Mouse (Mus musculus) neural tube, embryonic 11.5 days (tissue): Measurements from ENCODE around the gene Dennd4c. TPM values are rescaled to one million over a fixed set of nuclear protein-coding genes. Genes with fewer than 3 reads are reported as not detected.

Source experiments
- ATAC-seq: fragments of 200-750 bp; cut with Nextera tagmentation; 2 replicates; pipeline ENCODE4 v1.8.0; 2017; ENCODE audit warnings: moderate number of reproducible peaks, mild to moderate bottlenecking, moderate TSS enrichment, moderate library complexity; ENCODE audit not compliant: insufficient read depth, low FRiP score, low TSS enrichment
- DNase-seq: peaks from one replicate; pipeline ENCODE4 v3.0.0-alpha.2; 2015; ENCODE audit warnings: low spot score
- H3K27ac ChIP-seq: fragments of 300-500 bp; sonication (generic); 2 replicates; pipeline ENCODE4 v1.5.1; 2014; ENCODE audit warnings: low read depth, mild to moderate bottlenecking, low read length
- H3K27me3 ChIP-seq: fragments of 300-500 bp; sonication (generic); 2 replicates; pipeline ENCODE4 v1.6.1; 2014; ENCODE audit warnings: mild to moderate bottlenecking, low read length, mixed read lengths; ENCODE audit not compliant: control insufficient read depth, insufficient read depth
- H3K36me3 ChIP-seq: fragments of 300-500 bp; sonication (generic); 2 replicates; pipeline ENCODE4 v1.6.1; 2014; ENCODE audit warnings: mild to moderate bottlenecking, low read length, moderate library complexity, mixed read lengths; ENCODE audit not compliant: control insufficient read depth, insufficient read depth
- H3K4me1 ChIP-seq: fragments of 300-500 bp; sonication (generic); 2 replicates; pipeline ENCODE4 v1.6.1; 2014; ENCODE audit warnings: low read length, mixed read lengths; ENCODE audit not compliant: control insufficient read depth, insufficient read depth
- H3K4me2 ChIP-seq: fragments of 300-500 bp; sonication (generic); 2 replicates; pipeline ENCODE4 v1.6.1; 2014; ENCODE audit warnings: low read depth, mild to moderate bottlenecking, moderate library complexity
- H3K4me3 ChIP-seq: fragments of 300-500 bp; sonication (generic); 2 replicates; pipeline ENCODE4 v1.5.1; 2014; ENCODE audit warnings: low read depth, low read length
- H3K9ac ChIP-seq: fragments of 300-500 bp; sonication (generic); 2 replicates; pipeline ENCODE4 v1.6.1; 2014; ENCODE audit warnings: mild to moderate bottlenecking, low read length
- H3K9me3 ChIP-seq: fragments of 300-500 bp; sonication (generic); 2 replicates; pipeline ENCODE4 v1.6.1; 2016; ENCODE audit warnings: low read length; ENCODE audit not compliant: control insufficient read depth
- WGBS: fragments of 180-500 bp; shearing (Covaris S2); extraction: QIAGEN DNeasy Blood & Tissue Kit; methylation state at CpG from one replicate; pipeline ENCODE4 v1.1.7; 2014; 5-methylcytosine and 5-hydroxymethylcytosine counted together
- polyA plus RNA-seq: library from polyadenylated mRNA; unstranded; fragments of >200 nt; fragmentation: Nextera tagmentation; extraction: Ambion mirVana; gene quantifications from 2 replicates; pipeline ENCODE4 v1.2.1, GENCODE M21; 2014

Dennd4c gene
- polyA plus RNA-seq, 1 experiment from 2014 or later, result 6.7 TPM

DNA sequence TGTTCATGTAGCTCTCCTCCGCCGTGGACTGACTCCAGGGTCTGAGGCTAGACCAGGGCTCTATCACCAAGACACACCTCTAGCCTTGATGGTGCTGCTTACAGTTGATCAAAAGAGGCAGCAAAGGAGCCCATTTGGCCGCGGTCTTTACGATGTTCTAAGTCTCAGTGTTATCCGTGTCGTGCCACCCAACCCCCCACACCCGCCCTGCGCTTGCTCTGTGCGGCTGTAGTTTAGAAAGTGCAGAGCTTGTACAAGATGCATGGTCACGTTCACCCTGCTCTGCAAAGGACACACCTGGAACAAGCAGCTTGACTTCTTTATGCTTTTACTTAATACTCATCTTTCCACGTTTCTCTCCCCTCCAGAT lies 137.4 kb downstream of the Dennd4c start:
- ATAC-seq (no peak), DNase-seq (no peak)
- WGBS, result 49% methylated on average over 12 of the region's 12 CpGs
- no peaks in the 10 kb centered on the region for H3K9me3 ChIP-seq
- H3K4me3 ChIP-seq, result no peak overlapping the region
- peak overlapping the region; percentile 17; the same call in 1 of the 2 replicates for H3K4me2 ChIP-seq
- H3K9ac ChIP-seq, result no peak overlapping the region
- no peaks in the 10 kb centered on the region for H3K4me1 ChIP-seq
- H3K27ac ChIP-seq, result no peak overlapping the region
- H3K36me3 ChIP-seq, result no peaks in the 10 kb centered on the region
- H3K27me3 ChIP-seq, result no peaks in the 10 kb centered on the region

DNA sequence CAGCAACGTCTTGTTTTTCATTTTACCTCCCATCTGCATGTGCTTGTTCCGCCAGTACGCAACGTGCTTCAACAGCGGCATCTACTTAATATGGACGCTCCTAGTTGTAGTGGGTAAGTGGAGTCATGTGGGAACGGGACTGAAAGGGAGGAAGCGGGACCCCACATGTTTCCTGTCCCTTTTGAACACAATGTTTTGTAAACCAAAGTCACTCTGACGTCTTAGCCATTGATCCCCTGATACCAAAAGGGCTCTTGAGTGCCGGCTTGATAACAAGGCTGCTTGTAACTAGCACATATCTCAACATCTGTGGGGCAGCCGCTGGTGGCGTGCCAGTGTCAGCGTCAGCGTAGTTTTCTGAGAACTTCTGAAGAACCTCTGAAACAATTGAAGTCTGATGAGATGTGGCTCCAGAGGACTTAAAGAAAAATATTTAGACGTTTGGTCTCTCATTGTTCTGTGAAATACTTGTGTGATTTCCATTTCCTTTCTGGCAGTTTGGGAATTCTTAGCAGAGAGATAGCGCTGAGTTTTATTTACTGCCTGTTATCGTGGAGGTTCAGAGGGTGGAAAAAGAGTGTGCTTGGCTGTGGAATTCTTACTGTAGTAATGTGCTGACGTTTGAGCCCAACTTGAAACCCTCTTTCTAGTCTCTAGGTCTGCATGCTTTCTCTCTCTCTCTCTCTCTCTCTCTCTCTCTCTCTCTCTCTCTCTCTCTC lies 138.0 kb downstream of the Dennd4c start:
- H3K27me3 ChIP-seq, result no peaks in the 10 kb centered on the region
- ATAC-seq (no peak), DNase-seq (no peak)
- H3K36me3 ChIP-seq, result no peaks in the 10 kb centered on the region
- H3K4me3 ChIP-seq, result no peak overlapping the region
- peak overlapping the region; percentile 23; the same call in 1 of the 2 replicates for H3K4me2 ChIP-seq
- WGBS, result 49% methylated on average over 18 of the region's 18 CpGs
- H3K9ac ChIP-seq, result 0 out of 2 replicates have a peak overlapping the region, but pooled peaks have one; percentile 26
- H3K9me3 ChIP-seq, result no peaks in the 10 kb centered on the region
- no peaks in the 10 kb centered on the region for H3K4me1 ChIP-seq
- H3K27ac ChIP-seq, result no peak overlapping the region

DNA sequence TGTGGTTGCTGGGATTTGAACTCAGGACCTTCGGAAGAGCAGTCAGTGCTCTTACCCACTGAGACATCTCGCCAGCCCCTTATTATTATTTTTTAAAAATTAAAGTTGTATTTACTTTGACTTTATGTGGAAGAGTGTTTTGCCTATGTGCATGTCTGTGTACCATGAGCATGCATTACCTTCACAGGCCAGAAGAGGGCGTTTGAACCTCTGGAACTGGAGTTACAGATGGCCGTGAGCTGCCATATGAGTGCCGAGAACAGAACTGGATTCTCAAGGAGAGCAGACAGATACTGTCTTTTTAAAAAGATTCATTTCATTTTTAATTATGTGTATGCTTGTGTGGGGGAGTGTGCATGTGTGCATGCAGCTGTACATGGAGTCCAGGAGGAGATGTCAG lies 139.5 kb downstream of the Dennd4c start:
- DNase-seq, result no peak
- no peaks in the 10 kb centered on the region for H3K27me3 ChIP-seq
- ATAC-seq, result no peak
- no peaks in the 10 kb centered on the region for H3K4me1 ChIP-seq
- no peak overlapping the region for H3K4me2 ChIP-seq
- H3K36me3 ChIP-seq, result no peaks in the 10 kb centered on the region
- 72% methylated on average over 5 of the region's 5 CpGs for WGBS
- no peaks in the 10 kb centered on the region for H3K9me3 ChIP-seq
- no peak overlapping the region for H3K9ac ChIP-seq
- H3K4me3 ChIP-seq, result no peak overlapping the region
- no peak overlapping the region for H3K27ac ChIP-seq

DNA sequence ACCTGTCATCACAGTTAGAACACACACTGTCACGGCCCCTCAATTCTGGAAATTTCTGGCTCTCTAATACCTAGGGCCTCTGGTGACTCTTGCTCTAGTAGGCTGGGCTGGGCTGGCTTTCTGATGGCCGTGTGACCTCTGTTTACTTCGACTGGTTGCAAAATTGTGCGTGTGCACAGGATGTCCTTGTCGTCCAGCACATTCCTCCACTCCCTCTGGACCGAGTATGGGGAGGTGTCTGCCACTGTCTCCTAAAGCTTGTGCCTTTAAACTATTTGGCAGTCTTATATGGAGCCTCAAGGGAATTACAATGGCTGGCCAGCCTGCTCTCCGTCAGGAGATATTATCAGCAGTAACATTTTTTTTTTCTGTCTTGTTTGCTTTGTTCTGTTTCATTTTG lies 149.1 kb downstream of the Dennd4c start:
- ATAC-seq (no peak), DNase-seq (no peak)
- Histone ChIP-seq H3K4me3 (no peak overlapping the region), H3K27me3 (no peaks in the 10 kb centered on the region), H3K9me3 (no peaks in the 10 kb centered on the region), H3K4me2 (no peak overlapping the region), H3K27ac (no peak overlapping the region), H3K36me3 (no peaks in the 10 kb centered on the region), H3K9ac (no peak overlapping the region), H3K4me1 (no peaks in the 10 kb centered on the region)
- 79% methylated on average over 7 of the region's 7 CpGs for WGBS

DNA sequence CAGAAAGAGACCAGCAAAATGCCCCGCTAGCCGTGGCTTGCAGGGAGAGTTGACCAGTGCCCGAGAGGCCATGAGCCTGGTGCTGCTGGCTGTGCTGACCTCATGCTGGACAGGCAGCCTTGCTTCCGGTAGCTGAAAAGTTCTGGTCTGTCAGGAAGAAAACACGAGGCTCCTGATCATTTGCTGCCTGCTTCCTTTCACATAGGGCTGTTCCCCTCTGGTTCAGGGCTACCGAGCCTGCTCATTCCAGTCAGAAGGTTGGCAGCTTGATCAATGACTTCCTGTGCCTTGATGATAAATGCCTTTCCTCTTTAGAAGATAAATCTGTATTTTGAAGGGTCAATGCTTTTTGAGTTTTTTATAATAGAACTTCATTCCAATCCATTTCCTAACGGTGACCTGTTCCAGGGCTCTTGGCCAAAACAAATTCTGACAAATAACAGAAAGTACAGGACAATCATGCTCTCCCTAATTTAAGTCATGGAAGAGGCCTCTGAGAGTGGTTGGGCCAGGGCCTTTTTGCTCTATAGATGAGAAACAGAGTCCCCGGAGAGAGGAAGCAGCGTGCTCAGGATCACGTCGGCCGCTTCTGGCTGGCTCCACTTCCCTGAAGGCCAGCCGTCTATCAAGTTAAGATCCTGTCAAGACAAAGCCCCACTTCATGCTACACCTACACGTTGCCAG lies 150.6 kb downstream of the Dennd4c start:
- H3K4me2 ChIP-seq, result no peak overlapping the region
- ATAC-seq (no peak), DNase-seq (peak; percentile 40)
- H3K9me3 ChIP-seq, result no peaks in the 10 kb centered on the region
- no peaks in the 10 kb centered on the region for H3K4me1 ChIP-seq
- H3K4me3 ChIP-seq, result no peak overlapping the region
- H3K27ac ChIP-seq, result no peak overlapping the region
- H3K36me3 ChIP-seq, result no peaks in the 10 kb centered on the region
- no peak overlapping the region; the same call in 1 of the 2 replicates for H3K9ac ChIP-seq
- WGBS, result 52% methylated on average over 14 of the region's 14 CpGs
- H3K27me3 ChIP-seq, result no peaks in the 10 kb centered on the region

Other genes starting within 250 kb of the Dennd4c start
- gene Saxo1, start 190.2 kb upstream of the Dennd4c start, polyA plus RNA-seq, result 0.13 TPM in 1 of 2 replicates, not detected in the other
- 124 and 137 TPM in 2 replicates for gene Rraga, start 172.9 kb upstream of the Dennd4c start, polyA plus RNA-seq
- gene Haus6, start 136.5 kb upstream of the Dennd4c start, polyA plus RNA-seq, result 28.9 and 29.2 TPM in 2 replicates
- gene Plin2, start 78.5 kb upstream of the Dennd4c start, polyA plus RNA-seq, result 84.2 and 85.8 TPM in 2 replicates
- gene Rps6, start 108.9 kb downstream of the Dennd4c start, polyA plus RNA-seq, result 682 and 700 TPM in 2 replicates
- 9.3 and 11.4 TPM in 2 replicates for gene Acer2, start 125.8 kb downstream of the Dennd4c start, polyA plus RNA-seq